In the genomic region with DNA sequence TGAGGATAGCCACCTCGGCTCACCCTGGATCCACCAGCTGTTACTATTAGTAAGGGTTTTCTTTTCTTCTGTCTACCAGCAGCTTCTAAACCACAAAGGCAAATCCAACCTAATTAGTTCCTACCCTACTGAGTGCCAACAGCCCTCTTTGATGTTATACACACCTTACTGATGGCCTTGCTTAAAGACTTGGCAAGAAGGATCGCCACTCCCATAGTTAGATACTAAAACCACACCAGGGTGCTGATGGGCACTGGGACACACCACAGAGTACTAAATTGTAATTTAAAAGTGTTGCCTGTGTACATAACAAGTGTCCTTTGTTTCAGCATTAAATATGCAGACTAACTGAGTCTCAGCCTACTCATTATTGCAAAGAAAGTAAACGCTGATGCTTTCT, we compare ENCODE assay signal across 18 mouse cellular contexts.
"Had no signal": no experiment of that assay in that cellular context is flagged by ENCODE, and none has a peak within 500 bp of the region (broad histone marks: within the 10 kb centered on the region; RNA-seq: fewer than 3 reads in every experiment).

No protein-coding gene starts in this region.

- H3K9ac ChIP-seq: limb, embryonic 13.5 days; liver, embryonic 12.5 days; liver, embryonic 15.5 days; lung, embryonic 15.5 days; midbrain, embryonic 13.5 days had no signal

- H3K27me3 ChIP-seq: limb, embryonic 13.5 days; liver, embryonic 12.5 days; liver, embryonic 15.5 days; lung, embryonic 15.5 days; midbrain, embryonic 13.5 days had no signal

- H3K4me3 ChIP-seq: limb, embryonic 10.5 days; limb, embryonic 13.5 days; liver, embryonic 12.5 days; liver, embryonic 15.5 days; lung, embryonic 15.5 days; midbrain, embryonic 13.5 days had no signal

- H3K4me2 ChIP-seq: limb, embryonic 13.5 days; liver, embryonic 12.5 days; liver, embryonic 15.5 days; lung, embryonic 15.5 days; midbrain, embryonic 13.5 days had no signal

- H3K4me1 ChIP-seq: liver, embryonic 12.5 days; liver, embryonic 15.5 days had no signal

- ATAC-seq: liver, embryonic 12.5 days; midbrain, embryonic 13.5 days had no signal

- H3K27ac ChIP-seq: limb, embryonic 10.5 days; limb, embryonic 13.5 days; liver, embryonic 12.5 days; liver, embryonic 15.5 days; lung, embryonic 15.5 days; macrophage; midbrain, embryonic 13.5 days; stomach, postnatal 0 days had no signal

- H3K9me3 ChIP-seq: limb, embryonic 10.5 days; limb, embryonic 13.5 days; liver, embryonic 12.5 days; liver, embryonic 15.5 days; lung, embryonic 15.5 days; midbrain, embryonic 13.5 days had no signal

- DNase-seq: kidney, adult 9 months; kidney, postnatal 14 days; kidney, postnatal 4 days; layer of hippocampus, adult 9-11 months; liver; lung, adult 18-20 months; lung, postnatal 14 days; thymus, adult 2 months; thymus, postnatal 14 days; thymus, postnatal 4 days had no signal

- H3K36me3 ChIP-seq: limb, embryonic 10.5 days; limb, embryonic 13.5 days; liver, embryonic 12.5 days; liver, embryonic 15.5 days; lung, embryonic 15.5 days; midbrain, embryonic 13.5 days had no signal
